Mouse (Mus musculus) heart, postnatal 0 days (tissue): Measurements from ENCODE around the gene Gipc3. TPM values are rescaled to one million over a fixed set of nuclear protein-coding genes. Genes with fewer than 3 reads are reported as not detected.

Experiments
- ATAC-seq: fragments of 200-750 bp; cut with Nextera tagmentation; 2 replicates; pipeline ENCODE4 v1.8.0; 2017; ENCODE audit warnings: low read depth, moderate number of reproducible peaks, moderate library complexity; ENCODE audit not compliant: insufficient read depth
- DNase-seq: peaks from one replicate; pipeline ENCODE4 v3.0.0-alpha.2; 2016; ENCODE audit warnings: low spot score
- H3K27ac ChIP-seq: fragments of 300-500 bp; sonication (generic); 2 replicates; pipeline ENCODE4 v1.5.1; 2014; ENCODE audit warnings: low read depth, mild to moderate bottlenecking
- H3K27me3 ChIP-seq: fragments of 300-500 bp; sonication (generic); 2 replicates; pipeline ENCODE4 v1.6.1; 2014; ENCODE audit warnings: low read length, mixed read lengths; ENCODE audit not compliant: control insufficient read depth, insufficient read depth
- H3K36me3 ChIP-seq: fragments of 300-500 bp; sonication (generic); replicated peaks from 2 replicates; pipeline ENCODE4 v1.6.1; 2014; ENCODE audit warnings: low read length, mixed read lengths; ENCODE audit not compliant: control insufficient read depth, insufficient read depth
- H3K4me1 ChIP-seq: fragments of 300-500 bp; sonication (generic); 2 replicates; pipeline ENCODE4 v1.6.1; 2014; ENCODE audit warnings: antibody characterized with exemption; ENCODE audit not compliant: control insufficient read depth, insufficient read depth
- H3K4me2 ChIP-seq: fragments of 300-500 bp; sonication (generic); 2 replicates; pipeline ENCODE4 v1.6.1; 2014; ENCODE audit warnings: low read depth, mild to moderate bottlenecking, low read length, moderate library complexity
- H3K4me3 ChIP-seq: fragments of 300-500 bp; sonication (generic); 2 replicates; pipeline ENCODE4 v1.5.1; 2014; ENCODE audit warnings: low read depth, low read length
- H3K9ac ChIP-seq: fragments of 300-500 bp; sonication (generic); replicated peaks from 2 replicates; pipeline ENCODE4 v1.6.1; 2014; ENCODE audit warnings: low read depth, low read length, mixed read lengths
- H3K9me3 ChIP-seq: fragments of 300-500 bp; sonication (generic); replicated peaks from 2 replicates; pipeline ENCODE4 v1.6.1; 2016; ENCODE audit warnings: low read length; ENCODE audit not compliant: control insufficient read depth
- CTCF ChIP-seq: IDR thresholded peaks from 2 replicates; pipeline ENCODE4 v1.5.1; 2016; ENCODE audit warnings: antibody characterized with exemption, control low read depth, low read depth
- EP300 ChIP-seq: IDR thresholded peaks from 2 replicates; pipeline ENCODE4 v1.6.1; 2016; ENCODE audit warnings: antibody characterized with exemption, low read depth
- WGBS: fragments of 180-500 bp; shearing (Covaris S2); extraction: QIAGEN DNeasy Blood & Tissue Kit; methylation state at CpG from one replicate; pipeline ENCODE4 v1.1.7; 2014; 5-methylcytosine and 5-hydroxymethylcytosine counted together
- polyA plus RNA-seq: library from polyadenylated mRNA; unstranded; fragments of >200 nt; fragmentation: Nextera tagmentation; extraction: Ambion mirVana; gene quantifications from 2 replicates; pipeline ENCODE4 v1.2.1, GENCODE M21; 2015
- total RNA-seq: library from RNA; depleted of rRNA; stranded (reverse); fragments of >200 nt; gene quantifications from 2 replicates; pipeline ENCODE4 v1.2.3, GENCODE M21; 2014; ENCODE audit warnings: low replicate concordance

The Gipc3 gene
- total and polyA plus RNA-seq, 2 experiments from 2014 or later: 0.08 to 0.16 TPM

DNA sequence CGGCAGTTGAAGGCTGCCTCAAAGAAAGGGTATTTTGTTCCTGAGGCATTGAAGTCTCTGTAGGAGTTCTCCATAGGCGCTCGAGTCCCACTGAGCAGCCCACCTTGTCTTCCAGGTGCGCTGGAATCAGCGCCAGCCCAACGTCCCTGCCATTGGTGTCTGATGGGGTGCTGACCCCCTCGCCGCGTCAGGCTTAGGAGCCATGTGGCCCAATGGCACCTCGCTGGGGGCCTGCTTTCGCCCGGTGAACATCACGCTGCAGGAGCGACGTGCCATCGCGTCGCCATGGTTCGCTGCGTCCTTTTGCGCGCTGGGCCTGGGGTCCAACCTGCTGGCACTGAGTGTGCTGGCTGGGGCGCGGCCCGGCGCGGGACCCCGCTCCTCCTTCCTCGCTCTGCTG, 10.8 kb downstream of the Gipc3 start:
- ATAC-seq: no peak

DNA sequence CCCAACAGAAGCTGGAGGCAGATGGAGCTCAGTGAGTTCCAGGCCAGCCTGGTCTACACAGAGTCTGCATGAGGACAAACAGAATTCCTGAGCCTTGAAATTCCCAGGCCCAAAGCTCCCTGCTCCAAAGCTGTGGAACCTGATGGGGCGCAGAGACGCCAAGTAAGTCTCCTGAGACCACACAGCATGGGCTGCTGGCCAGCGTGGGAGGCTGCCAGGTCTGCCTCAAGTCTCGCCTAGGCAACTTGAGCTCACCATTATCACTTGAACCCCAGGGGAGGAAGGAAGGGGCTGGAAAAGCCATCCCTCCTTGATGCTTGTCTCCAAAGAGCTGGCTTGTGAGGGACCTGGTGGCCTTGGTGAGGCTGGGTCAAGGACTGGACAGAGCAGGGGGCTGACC, 13.1 kb downstream of the Gipc3 start:
- DNase-seq (no peak), ATAC-seq (peak; percentile 7; the same call in 1 of the 2 replicates)
- Histone ChIP-seq H3K27ac (peak overlapping the region; percentile 86), H3K9ac (peak overlapping the region; percentile 22; the same call in 1 of the 2 replicates), H3K4me3 (no peak overlapping the region; the same call in 1 of the 2 replicates), H3K4me2 (peak overlapping the region; percentile 38), H3K27me3 (no peaks in the 10 kb centered on the region), H3K36me3 (peaks cover 23% of the 10 kb centered on the region), H3K4me1 (peaks cover 38% of the 10 kb centered on the region), H3K9me3 (no peaks in the 10 kb centered on the region)
- no peak for TF ChIP-seq CTCF
- no peak for TF ChIP-seq EP300
- 41% methylated on average over 4 of the region's 4 CpGs for WGBS

More for the DNA sequence above, 10.8 kb downstream of the Gipc3 start:
- Histone ChIP-seq H3K9me3 (no peaks in the 10 kb centered on the region), H3K9ac (no peak overlapping the region), H3K36me3 (no peaks in the 10 kb centered on the region), H3K27ac (no peak overlapping the region), H3K4me2 (no peak overlapping the region), H3K27me3 (no peaks in the 10 kb centered on the region), H3K4me3 (no peak overlapping the region), H3K4me1 (peaks cover 38% of the 10 kb centered on the region)
- 45% methylated on average over 29 of the region's 29 CpGs for WGBS
- TF ChIP-seq EP300 (no peak), CTCF (no peak)
- no peak for DNase-seq

DNA sequence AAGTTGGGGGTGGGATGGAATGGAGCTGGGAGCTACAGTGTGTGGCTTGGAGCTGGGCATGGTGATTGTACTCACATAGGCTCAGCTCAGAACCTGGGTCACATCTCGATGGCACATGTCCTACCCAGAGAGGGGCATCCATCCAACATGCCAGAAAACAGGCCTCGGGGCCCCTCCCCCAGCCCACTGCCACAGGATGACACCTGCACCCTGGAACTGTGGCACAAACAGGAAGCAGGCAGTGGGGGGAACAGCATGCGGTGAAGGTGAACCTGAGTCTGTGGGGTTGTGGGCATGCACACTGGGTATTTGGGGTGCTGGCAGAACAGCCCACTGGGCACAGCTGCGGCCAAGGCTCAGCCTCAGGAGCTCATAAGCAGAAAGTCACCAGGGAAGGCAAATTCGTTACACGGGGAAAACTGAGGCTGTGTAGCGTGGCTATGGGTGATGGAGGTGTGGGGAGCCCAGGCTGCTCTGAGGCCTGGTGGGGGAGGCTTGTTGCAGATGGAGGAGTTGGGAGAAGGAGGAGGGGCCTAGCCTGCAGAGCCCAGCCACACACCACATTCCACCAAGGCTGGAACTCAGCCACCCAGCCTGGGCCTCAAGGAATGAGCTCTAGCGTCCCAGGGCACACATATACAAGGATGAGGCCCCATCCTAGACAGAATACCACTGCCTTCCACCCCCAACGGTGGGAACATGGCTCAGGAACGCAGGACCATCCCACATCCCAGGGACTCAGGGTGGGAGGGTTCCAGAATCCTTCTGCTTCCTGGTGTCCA, 13.7 kb downstream of the Gipc3 start:
- DNase-seq (peak; percentile 88), ATAC-seq (peak; percentile 75)
- no peaks in the 10 kb centered on the region for H3K9me3 ChIP-seq
- peak overlapping the region; percentile 22; the same call in 1 of the 2 replicates for H3K9ac ChIP-seq
- 36% methylated on average over 10 of the region's 10 CpGs for WGBS
- TF ChIP-seq EP300: no peak
- peaks cover 38% of the 10 kb centered on the region for H3K4me1 ChIP-seq
- no peaks in the 10 kb centered on the region for H3K27me3 ChIP-seq
- peak overlapping the region; percentile 27; the same call in 1 of the 2 replicates for H3K4me3 ChIP-seq
- H3K27ac ChIP-seq: peak overlapping the region; percentile 86
- H3K4me2 ChIP-seq: peak overlapping the region; percentile 38
- peaks cover 29% of the 10 kb centered on the region for H3K36me3 ChIP-seq

DNA sequence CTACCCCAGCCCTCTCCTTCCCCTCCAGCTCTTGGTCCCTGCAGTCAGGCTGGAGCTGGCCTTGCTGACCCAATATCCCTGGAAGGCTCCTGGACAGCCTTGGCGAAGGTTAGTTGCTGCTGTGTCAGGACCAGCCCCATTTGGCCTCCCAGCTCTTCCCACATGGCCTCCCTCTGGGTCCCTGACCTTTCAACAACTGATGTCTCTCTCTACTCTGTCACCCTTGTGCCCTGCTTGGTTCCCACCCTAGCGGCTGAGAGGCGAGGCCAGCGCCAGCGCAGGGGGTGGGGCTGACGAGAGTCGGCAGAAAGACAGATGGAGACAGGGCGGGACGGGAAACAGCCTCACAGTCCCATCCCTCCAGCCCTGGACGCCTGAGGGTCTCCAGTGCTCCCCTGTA, 14.7 kb downstream of the Gipc3 start, which contains the start of gene Tbxa2r:
Tbxa2r (plus strand) TSS at position 346 of the 400 bp plus-strand sequence.
- peak within 1 kb of the TSS; percentile 86 for H3K27ac ChIP-seq
- H3K4me3 ChIP-seq: peak within 1 kb of the TSS; percentile 27
- H3K36me3 ChIP-seq: peaks cover 39% of the 10 kb centered on the region
- ATAC-seq (peak; percentile 45), DNase-seq (peak; percentile 54)
- peak within 1 kb of the TSS; percentile 38 for H3K4me2 ChIP-seq
- H3K27me3 ChIP-seq: no peaks in the 10 kb centered on the region
- no peaks in the 10 kb centered on the region for H3K9me3 ChIP-seq
- TF ChIP-seq EP300 (no peak), CTCF (peak; percentile 10; the same call in 1 of the 2 replicates)
- H3K9ac ChIP-seq: peak within 1 kb of the TSS; percentile 52
- peaks cover 38% of the 10 kb centered on the region for H3K4me1 ChIP-seq
- WGBS: 11% methylated on average over 10 of the region's 10 CpGs

DNA sequence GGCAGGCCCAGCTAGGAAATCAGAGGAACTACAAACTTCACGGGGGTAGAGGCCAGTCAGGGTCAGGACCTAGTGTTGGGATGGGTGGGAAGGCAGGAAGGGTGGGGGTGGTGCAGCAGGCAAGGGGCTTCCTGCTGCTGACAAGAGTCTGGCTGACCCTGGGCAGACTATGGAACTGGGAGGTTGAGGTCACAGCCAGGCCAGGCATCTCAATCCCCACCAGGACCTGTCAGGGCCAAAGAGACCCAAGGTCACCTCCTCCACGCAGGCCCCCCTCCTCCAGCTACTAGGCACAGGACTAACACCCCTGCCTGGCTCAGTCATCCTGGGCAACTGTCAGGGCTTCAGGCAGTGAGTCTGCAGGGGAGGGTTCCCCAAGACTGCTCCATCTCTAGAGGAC, 15.1 kb downstream of the Gipc3 start:
- peak overlapping the region; percentile 52; the same call in 1 of the 2 replicates for H3K9ac ChIP-seq
- H3K4me3 ChIP-seq: no peak overlapping the region
- no peak for DNase-seq

More for the DNA sequence above, 15.1 kb downstream of the Gipc3 start:
- Histone ChIP-seq H3K27ac (peak overlapping the region; percentile 86), H3K4me2 (peak overlapping the region; percentile 38; the same call in 1 of the 2 replicates), H3K36me3 (peaks cover 43% of the 10 kb centered on the region), H3K27me3 (no peaks in the 10 kb centered on the region), H3K9me3 (no peaks in the 10 kb centered on the region), H3K4me1 (peaks cover 38% of the 10 kb centered on the region)
- peak; percentile 5; the same call in 1 of the 2 replicates for ATAC-seq
- WGBS: 9% methylated on average over 2 of the region's 2 CpGs
- TF ChIP-seq EP300 (no peak), CTCF (no peak)
